Mouse (Mus musculus) lung, embryonic 15.5 days (tissue): ENCODE results near the gene Ppp1r21. TPM values are rescaled to one million over a fixed set of nuclear protein-coding genes. Genes with fewer than 3 reads are reported as not detected.

Source experiments
- ATAC-seq: fragments of 200-750 bp; cut with Nextera tagmentation; 2 replicates; pipeline ENCODE4 v1.8.0; 2017; ENCODE audit warnings: moderate number of reproducible peaks, borderline replicate concordance; ENCODE audit not compliant: low FRiP score, low TSS enrichment; ENCODE audit errors: extremely low read depth
- H3K27ac ChIP-seq: fragments of 300-500 bp; sonication (generic); 2 replicates; pipeline ENCODE4 v1.5.1; 2015; ENCODE audit warnings: moderate library complexity, mild to moderate bottlenecking, inconsistent platforms
- H3K27me3 ChIP-seq: fragments of 300-500 bp; sonication (generic); 2 replicates; pipeline ENCODE4 v1.6.1; 2015; ENCODE audit warnings: inconsistent platforms
- H3K36me3 ChIP-seq: fragments of 300-500 bp; sonication (generic); 2 replicates; pipeline ENCODE4 v1.6.1; 2015; ENCODE audit warnings: inconsistent platforms
- H3K4me1 ChIP-seq: fragments of 300-500 bp; sonication (generic); 2 replicates; pipeline ENCODE4 v1.6.1; 2015; ENCODE audit warnings: inconsistent platforms
- H3K4me2 ChIP-seq: fragments of 300-500 bp; sonication (generic); 2 replicates; pipeline ENCODE4 v1.6.1; 2015; ENCODE audit warnings: inconsistent platforms, mild to moderate bottlenecking, moderate library complexity
- H3K4me3 ChIP-seq: fragments of 300-500 bp; sonication (generic); 2 replicates; pipeline ENCODE4 v1.5.1; 2015; ENCODE audit warnings: mild to moderate bottlenecking, inconsistent platforms
- H3K9ac ChIP-seq: fragments of 300-500 bp; sonication (generic); 2 replicates; pipeline ENCODE4 v1.6.1; 2015; ENCODE audit warnings: inconsistent platforms
- H3K9me3 ChIP-seq: fragments of 300-500 bp; sonication (generic); 2 replicates; pipeline ENCODE4 v1.6.1; 2016; ENCODE audit warnings: inconsistent platforms
- WGBS: fragments of 180-500 bp; shearing (Covaris S2); methylation state at CpG from one replicate; pipeline ENCODE4 v1.1.7; 2015; 5-methylcytosine and 5-hydroxymethylcytosine counted together
- polyA plus RNA-seq: library from polyadenylated mRNA; unstranded; fragments of >200 nt; fragmentation: Nextera tagmentation; extraction: Ambion mirVana; gene quantifications from 2 replicates; pipeline ENCODE4 v1.2.1, GENCODE M21; 2015

Ppp1r21 gene
- polyA plus RNA-seq: 21.7 and 24.4 TPM in 2 replicates

GRCm38 (mm10) chr17:88529519-88530235 is at the start of gene Ppp1r21:
TSS of gene Ppp1r21 (plus strand) at chr17:88530118.
- Histone ChIP-seq H3K36me3 (no peaks in the 10 kb centered on the region), H3K9ac (peak within 1 kb of the TSS; percentile 59), H3K4me2 (peak within 1 kb of the TSS; percentile 74), H3K27ac (peak within 1 kb of the TSS; percentile 58), H3K4me3 (peak within 1 kb of the TSS; percentile 79), H3K27me3 (no peaks in the 10 kb centered on the region), H3K9me3 (no peaks in the 10 kb centered on the region), H3K4me1 (peaks cover 12% of the 10 kb centered on the region; the same call in 1 of the 2 replicates)
- peak; percentile 96 for ATAC-seq
- 6% methylated on average over 40 of the region's 49 CpGs for WGBS

GRCm38 (mm10) chr17:88480369-88480768 is 49.5 kb upstream of the Ppp1r21 start:
- Histone ChIP-seq H3K9me3 (no peaks in the 10 kb centered on the region), H3K27me3 (no peaks in the 10 kb centered on the region), H3K9ac (no peak overlapping the region), H3K4me1 (no peaks in the 10 kb centered on the region), H3K36me3 (peaks cover 11% of the 10 kb centered on the region; the same call in 1 of the 2 replicates), H3K4me3 (no peak overlapping the region), H3K4me2 (no peak overlapping the region), H3K27ac (no peak overlapping the region)
- ATAC-seq: no peak
- 82% methylated on average over 10 of the region's 10 CpGs for WGBS

- no peaks in the 10 kb centered on the region for H3K27me3 ChIP-seq
- no peak overlapping the region for H3K4me2 ChIP-seq
- no peaks in the 10 kb centered on the region for H3K4me1 ChIP-seq
- peaks cover 11% of the 10 kb centered on the region; the same call in 1 of the 2 replicates for H3K36me3 ChIP-seq
- WGBS: 87% methylated on average over 2 of the region's 2 CpGs
- H3K4me3 ChIP-seq: no peak overlapping the region
- no peak overlapping the region for H3K27ac ChIP-seq
- no peak overlapping the region for H3K9ac ChIP-seq
- no peak for ATAC-seq
- H3K9me3 ChIP-seq: no peaks in the 10 kb centered on the region
Observed at GRCm38 (mm10) chr17:88481062-88481461, 48.9 kb upstream of the Ppp1r21 start.

GRCm38 (mm10) chr17:88481587-88481986 is 48.3 kb upstream of the Ppp1r21 start:
- no peaks in the 10 kb centered on the region for H3K9me3 ChIP-seq
- peaks cover 14% of the 10 kb centered on the region for H3K36me3 ChIP-seq
- no peak overlapping the region for H3K9ac ChIP-seq
- H3K4me3 ChIP-seq: no peak overlapping the region
- H3K4me1 ChIP-seq: no peaks in the 10 kb centered on the region
- no peaks in the 10 kb centered on the region for H3K27me3 ChIP-seq
- WGBS: 87% methylated on average over 3 of the region's 3 CpGs
- no peak overlapping the region for H3K27ac ChIP-seq
- no peak for ATAC-seq
- no peak overlapping the region for H3K4me2 ChIP-seq

GRCm38 (mm10) chr17:88484539-88484938 is 45.4 kb upstream of the Ppp1r21 start:
- Histone ChIP-seq H3K4me2 (no peak overlapping the region), H3K36me3 (peaks cover 10% of the 10 kb centered on the region; the same call in 1 of the 2 replicates), H3K9ac (no peak overlapping the region), H3K27ac (no peak overlapping the region), H3K9me3 (no peaks in the 10 kb centered on the region), H3K4me1 (no peaks in the 10 kb centered on the region), H3K4me3 (no peak overlapping the region), H3K27me3 (no peaks in the 10 kb centered on the region)
- no peak for ATAC-seq
- WGBS: 88% methylated on average over 11 of the region's 11 CpGs

GRCm38 (mm10) chr17:88484951-88485350 is 45.0 kb upstream of the Ppp1r21 start:
- Histone ChIP-seq H3K27ac (no peak overlapping the region), H3K4me1 (no peaks in the 10 kb centered on the region), H3K4me2 (no peak overlapping the region), H3K9me3 (no peaks in the 10 kb centered on the region), H3K9ac (no peak overlapping the region), H3K27me3 (no peaks in the 10 kb centered on the region), H3K4me3 (no peak overlapping the region), H3K36me3 (peaks cover 9% of the 10 kb centered on the region; the same call in 1 of the 2 replicates)
- ATAC-seq: no peak
- WGBS: 89% methylated on average over 1 of the region's 1 CpGs

- H3K4me3 ChIP-seq: no peak overlapping the region
- H3K9ac ChIP-seq: no peak overlapping the region
- H3K9me3 ChIP-seq: no peaks in the 10 kb centered on the region
- ATAC-seq: no peak
- peaks cover 15% of the 10 kb centered on the region for H3K4me1 ChIP-seq
- H3K4me2 ChIP-seq: no peak overlapping the region
- H3K36me3 ChIP-seq: peaks cover 13% of the 10 kb centered on the region; the same call in 1 of the 2 replicates
- WGBS: 82% methylated on average over 10 of the region's 10 CpGs
- no peak overlapping the region for H3K27ac ChIP-seq
- H3K27me3 ChIP-seq: no peaks in the 10 kb centered on the region
Observed at GRCm38 (mm10) chr17:88490546-88490945, 39.4 kb upstream of the Ppp1r21 start.

- whole genome bisulfite sequencing: 90% methylated on average over 13 of the region's 13 CpGs
Observed at GRCm38 (mm10) chr17:88491366-88492106, 38.4 kb upstream of the Ppp1r21 start.

GRCm38 (mm10) chr17:88492107-88492460 is 37.8 kb upstream of the Ppp1r21 start:
- H3K27me3 ChIP-seq: no peaks in the 10 kb centered on the region
- H3K4me1 ChIP-seq: peaks cover 15% of the 10 kb centered on the region
- H3K27ac ChIP-seq: no peak overlapping the region
- H3K9me3 ChIP-seq: no peaks in the 10 kb centered on the region
- no peak overlapping the region for H3K9ac ChIP-seq
- H3K4me3 ChIP-seq: no peak overlapping the region
- no peak for ATAC-seq
- WGBS: 92% methylated on average over 5 of the region's 5 CpGs
- H3K36me3 ChIP-seq: peaks cover 7% of the 10 kb centered on the region; the same call in 1 of the 2 replicates
- no peak overlapping the region for H3K4me2 ChIP-seq

More at GRCm38 (mm10) chr17:88491366-88492106, 38.4 kb upstream of the Ppp1r21 start:
- Histone ChIP-seq H3K9me3 (no peaks in the 10 kb centered on the region), H3K27me3 (no peaks in the 10 kb centered on the region), H3K36me3 (peaks cover 10% of the 10 kb centered on the region; the same call in 1 of the 2 replicates), H3K4me1 (peaks cover 15% of the 10 kb centered on the region), H3K4me2 (no peak overlapping the region), H3K4me3 (no peak overlapping the region), H3K9ac (no peak overlapping the region), H3K27ac (no peak overlapping the region)
- no peak for ATAC-seq

- peaks cover 15% of the 10 kb centered on the region for H3K4me1 ChIP-seq
- no peak for ATAC-seq
- no peak overlapping the region for H3K27ac ChIP-seq
- H3K27me3 ChIP-seq: no peaks in the 10 kb centered on the region
- H3K9me3 ChIP-seq: no peaks in the 10 kb centered on the region
- H3K4me2 ChIP-seq: no peak overlapping the region
- no peak overlapping the region for H3K4me3 ChIP-seq
- peaks cover 7% of the 10 kb centered on the region; the same call in 1 of the 2 replicates for H3K36me3 ChIP-seq
- 70% methylated on average over 9 of the region's 9 CpGs for WGBS
- no peak overlapping the region for H3K9ac ChIP-seq
Observed at GRCm38 (mm10) chr17:88493551-88493950, 36.4 kb upstream of the Ppp1r21 start.

- H3K27me3 ChIP-seq: no peaks in the 10 kb centered on the region
- ATAC-seq: peak; percentile 77
- 25% methylated on average over 14 of the region's 14 CpGs for WGBS
Observed at GRCm38 (mm10) chr17:88494121-88494771, 35.7 kb upstream of the Ppp1r21 start.

More at GRCm38 (mm10) chr17:88494121-88494771, 35.7 kb upstream of the Ppp1r21 start:
- H3K9me3 ChIP-seq: no peaks in the 10 kb centered on the region
- H3K27ac ChIP-seq: no peak overlapping the region
- H3K36me3 ChIP-seq: peaks cover 7% of the 10 kb centered on the region; the same call in 1 of the 2 replicates
- peak overlapping the region; percentile 18; the same call in 1 of the 2 replicates for H3K4me2 ChIP-seq
- no peak overlapping the region; the same call in 1 of the 2 replicates for H3K9ac ChIP-seq
- H3K4me1 ChIP-seq: peaks cover 15% of the 10 kb centered on the region
- no peak overlapping the region for H3K4me3 ChIP-seq
